Mouse (Mus musculus): ENCODE data around the gene Parn.
"Not testable (repeated sequence)": the region's sequence is repeated elsewhere in the genome, so short reads cannot be mapped to it uniquely, and the experiment has no call there.

The Parn gene

DNA sequence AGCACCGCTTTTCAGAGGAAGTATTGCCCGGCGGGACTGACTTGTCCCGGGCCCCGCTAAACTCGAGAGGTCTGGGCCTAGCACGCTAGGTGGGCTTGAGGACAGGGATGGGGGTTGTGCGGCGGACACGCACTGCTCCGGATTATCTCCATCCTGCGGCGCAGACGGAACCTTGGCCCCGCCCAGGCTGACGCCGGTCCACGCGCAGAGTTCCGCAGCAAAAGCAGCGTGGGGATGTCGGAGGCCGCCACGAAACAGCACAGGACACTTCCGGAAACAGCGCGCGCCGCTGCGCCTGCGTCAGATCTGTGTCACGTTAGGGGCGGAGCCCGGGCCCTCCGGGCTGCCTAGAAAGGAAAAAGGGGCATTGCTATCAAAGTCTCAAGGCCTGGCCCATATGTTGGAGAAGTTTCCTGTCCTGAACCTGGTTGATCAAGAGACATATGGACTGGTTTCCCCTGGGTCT, at the start of gene Parn:
Gene Parn, minus strand, starts transcription at position 293 of the 466 bp plus-strand sequence.
- peak; percentile 94 to 95 for DNase-seq (ENCODE audit: low spot score in 2 of 2)

DNA sequence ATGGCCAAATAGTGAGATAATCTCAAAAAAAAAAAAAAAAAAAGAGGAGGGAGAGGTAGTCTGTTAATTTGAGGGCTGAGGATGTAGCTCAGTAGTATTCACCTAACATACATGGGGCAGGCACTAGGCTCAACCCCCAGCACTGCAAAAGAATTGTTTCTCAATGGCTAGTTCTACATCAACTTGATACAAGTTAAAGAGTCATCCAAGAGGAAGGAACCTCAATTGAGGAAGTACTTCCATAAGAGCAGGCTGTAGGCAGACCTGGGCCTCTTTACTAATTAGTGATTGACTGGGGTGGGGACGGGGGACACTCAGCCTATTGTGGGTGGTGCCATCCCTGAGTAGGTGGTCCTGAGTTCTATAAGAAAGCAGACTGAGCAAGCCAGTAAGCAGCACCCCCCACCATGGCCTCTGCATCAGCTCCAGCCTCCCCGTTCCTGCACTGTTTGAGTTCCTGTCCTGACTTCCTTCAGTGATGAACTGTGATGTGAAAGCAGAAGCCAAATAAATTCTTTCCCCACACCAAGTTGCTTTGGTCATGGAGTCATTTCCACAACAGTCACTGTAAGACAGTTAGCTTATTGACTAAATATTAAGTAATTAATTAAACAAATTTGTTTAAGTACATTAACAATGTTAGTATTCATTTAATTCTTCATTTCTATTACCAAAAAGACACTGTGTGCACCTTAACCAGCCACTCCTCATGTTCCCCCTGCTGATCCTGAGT, 49.0 kb upstream of the Parn start:
- DNase-seq (ENCODE audit: low spot score in 2 of 2), result no peak

GRCm38 (mm10) chr16:13714910-13715309, 46.9 kb upstream of the Parn start:
- DNase-seq (ENCODE audit: low spot score in 2 of 2), result no peak

- DNase-seq (ENCODE audit: low spot score in 2 of 2), result no peak
Observed at GRCm38 (mm10) chr16:13704676-13705075, 36.7 kb upstream of the Parn start.

DNA sequence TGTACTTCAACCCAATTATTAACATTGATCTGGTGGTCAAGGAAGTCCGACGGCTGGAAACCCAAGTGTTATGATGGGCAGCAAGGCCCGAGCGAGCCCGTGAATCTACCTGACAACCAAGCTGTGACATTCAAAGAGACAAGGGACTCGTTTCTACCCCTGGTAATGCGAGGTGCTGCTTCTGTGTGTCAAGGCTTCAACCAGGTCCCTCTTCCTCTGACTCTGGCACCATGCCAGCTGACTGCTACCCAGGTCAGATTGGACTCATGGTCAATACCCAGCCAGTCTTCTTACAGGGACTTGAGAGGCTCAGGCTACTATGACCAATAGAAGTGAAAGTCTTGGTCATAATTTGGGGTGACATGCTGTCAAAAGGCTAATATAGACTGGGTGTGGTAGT, 34.2 kb upstream of the Parn start:
- no peak for DNase-seq (ENCODE audit: low spot score in 2 of 2)

DNA sequence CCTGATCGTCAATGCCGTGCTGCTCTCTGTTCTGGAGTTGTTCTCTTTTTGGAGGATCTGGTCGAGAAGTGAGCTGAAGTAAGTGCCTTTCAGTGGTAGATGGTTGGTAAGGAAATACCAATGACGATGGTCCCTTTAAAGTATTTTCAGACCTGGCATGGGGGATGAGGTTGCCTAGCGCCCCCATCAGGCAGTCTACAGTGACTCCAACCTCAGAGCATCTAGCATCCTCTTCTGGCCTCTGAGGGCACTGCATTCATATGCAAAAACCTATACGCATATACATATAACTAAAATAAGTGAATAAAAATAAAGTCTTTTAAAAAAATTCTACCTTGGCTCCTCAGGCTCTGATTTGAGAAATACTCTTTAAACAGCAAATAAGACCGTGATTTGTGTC, 31.0 kb upstream of the Parn start:
- DNase-seq (ENCODE audit: low spot score in 2 of 2), result no peak

DNA sequence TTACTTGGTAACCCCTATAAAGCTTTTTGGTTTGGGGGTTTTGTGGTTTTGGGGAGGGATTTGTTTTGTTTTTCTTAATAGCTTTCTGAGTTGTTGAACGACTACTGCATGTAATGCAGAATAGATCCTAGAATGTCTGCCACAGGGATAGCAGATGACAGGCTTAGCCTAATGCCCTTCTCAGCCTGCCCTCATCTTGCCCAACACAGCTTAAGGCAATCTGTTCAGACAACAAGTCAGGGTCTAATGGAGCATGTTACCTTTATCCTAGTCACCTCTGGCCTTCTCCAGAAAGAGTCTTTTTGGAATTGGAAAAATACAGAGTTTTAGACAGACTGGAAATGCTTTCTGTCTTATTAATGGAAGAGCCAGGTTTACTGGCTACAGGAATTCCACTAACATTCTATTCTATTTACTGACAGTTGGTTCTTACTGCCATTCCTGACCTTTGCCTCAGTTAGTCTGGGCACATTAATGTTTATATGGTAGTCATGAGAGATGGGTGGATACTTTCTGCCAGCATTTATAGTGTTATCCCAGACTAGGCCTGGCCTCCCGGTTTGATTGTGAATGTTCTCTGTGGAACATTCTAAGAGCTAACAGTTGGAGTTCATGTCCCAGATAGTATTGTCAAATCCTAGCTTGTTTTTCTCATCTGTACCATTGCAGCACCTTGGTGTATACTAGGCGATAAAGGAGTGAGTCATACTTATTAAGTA, 10.8 kb upstream of the Parn start:
- DNase-seq (ENCODE audit: low spot score in 2 of 2), result no peak

DNA sequence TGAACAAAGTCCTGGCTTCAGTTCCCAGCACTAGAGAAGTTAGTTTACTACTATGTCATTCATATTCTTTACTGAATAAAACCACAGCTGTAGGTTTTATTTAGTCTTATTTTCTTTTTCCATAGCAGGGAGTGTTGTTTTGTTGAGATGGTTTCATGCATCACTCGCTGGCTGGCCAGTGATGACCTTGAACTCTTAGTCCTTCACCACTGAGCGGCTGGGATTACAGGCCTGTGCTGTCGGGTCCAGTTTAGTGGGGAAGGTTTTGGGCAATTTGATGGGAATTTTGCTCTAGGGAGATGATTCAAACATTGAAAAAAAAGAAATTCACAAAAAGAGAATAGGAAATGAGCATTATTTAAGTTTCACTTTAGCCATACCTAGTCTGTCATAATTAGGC, 6.5 kb upstream of the Parn start:
- DNase-seq (ENCODE audit: low spot score in 2 of 2), result no peak

DNA sequence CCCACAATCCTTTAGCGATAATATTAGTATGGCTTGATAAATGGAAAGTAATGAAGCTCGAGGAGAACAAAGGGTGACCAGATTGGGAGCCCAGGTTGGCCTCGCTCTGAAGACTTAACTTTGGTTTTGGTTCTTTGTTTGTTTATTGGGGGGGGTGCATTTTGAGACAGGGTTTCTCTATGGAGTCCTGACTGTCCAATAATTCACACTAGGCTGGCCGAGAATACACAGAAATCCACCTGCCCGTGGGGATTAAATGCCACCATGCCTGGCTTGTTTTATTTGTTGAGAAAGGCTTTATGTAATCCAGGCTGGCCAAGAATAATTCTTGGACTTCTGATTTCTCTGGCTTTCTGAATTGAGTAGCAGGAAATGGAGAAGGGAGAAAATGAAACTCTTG, 5.1 kb upstream of the Parn start:
- DNase-seq (ENCODE audit: low spot score in 2 of 2), result no peak

GRCm38 (mm10) chr16:13672386-13672898, 4.5 kb upstream of the Parn start:
- peak in 1 of 2 experiments; percentile 10 for DNase-seq (ENCODE audit: low spot score in 2 of 2)

GRCm38 (mm10) chr16:13671685-13672385, 3.9 kb upstream of the Parn start, which contains the start of the genes Bfar and 3110001I22Rik:
Gene Bfar (plus strand): TSS chr16:13671858.
Gene 3110001I22Rik (plus strand): TSS chr16:13671929.
- DNase-seq (ENCODE audit: low spot score in 2 of 2), result peak; percentile 87 to 88

DNA sequence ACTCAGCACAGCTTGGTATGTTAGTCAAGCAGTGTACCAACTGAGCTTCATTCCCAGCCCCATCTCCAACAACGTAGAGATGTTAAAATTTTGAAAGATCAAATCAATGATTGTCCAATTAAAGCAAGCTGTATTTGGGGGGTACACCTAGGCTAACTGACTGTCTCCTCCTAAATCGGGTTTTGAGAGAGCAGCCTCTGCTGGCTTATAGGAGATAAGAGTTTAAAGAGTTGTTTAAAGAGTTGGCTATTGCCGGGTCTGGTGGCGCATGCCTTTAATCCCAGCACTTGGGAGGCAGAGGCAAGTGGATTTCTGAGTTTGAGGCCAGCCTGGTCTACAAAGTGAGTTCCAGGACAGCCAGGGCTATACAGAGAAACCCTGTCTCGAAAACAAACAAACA, 2.9 kb upstream of the Parn start:
- DNase-seq (ENCODE audit: low spot score in 2 of 2), result not testable (repeated sequence)

- DNase-seq (ENCODE audit: low spot score in 2 of 2), result no peak
Observed at GRCm38 (mm10) chr16:13669282-13669681, 1.3 kb upstream of the Parn start.

- no peak for DNase-seq (ENCODE audit: low spot score in 2 of 2)
Observed at GRCm38 (mm10) chr16:13668402-13669108, 585 bp upstream of the Parn start.

- no peak for DNase-seq (ENCODE audit: low spot score in 2 of 2)
Observed at GRCm38 (mm10) chr16:13660736-13661135, 7.2 kb downstream of the Parn start.

- DNase-seq (ENCODE audit: low spot score in 2 of 2), result no peak
Observed at GRCm38 (mm10) chr16:13658886-13659285, 9.1 kb downstream of the Parn start.

DNA sequence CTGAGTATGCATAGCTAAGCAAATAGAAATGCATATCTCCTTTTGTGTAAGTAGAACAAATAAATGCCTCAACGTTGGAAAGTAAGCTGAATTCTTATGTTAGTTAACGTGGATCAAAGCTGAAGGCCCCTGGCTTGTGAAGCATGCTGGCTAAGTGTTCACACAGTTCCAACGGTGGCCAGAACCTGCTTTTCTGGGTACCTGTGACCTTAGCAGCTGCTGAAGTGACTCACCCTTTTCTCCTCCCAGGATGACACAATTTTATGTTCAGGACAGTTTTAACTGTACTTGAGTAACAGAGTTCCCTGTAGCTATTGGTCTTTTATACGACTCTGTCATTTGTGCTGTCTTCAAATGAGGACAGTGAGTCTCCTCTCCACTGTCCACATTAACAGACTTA, 22.0 kb downstream of the Parn start:
- DNase-seq (ENCODE audit: low spot score in 2 of 2), result no peak

DNA sequence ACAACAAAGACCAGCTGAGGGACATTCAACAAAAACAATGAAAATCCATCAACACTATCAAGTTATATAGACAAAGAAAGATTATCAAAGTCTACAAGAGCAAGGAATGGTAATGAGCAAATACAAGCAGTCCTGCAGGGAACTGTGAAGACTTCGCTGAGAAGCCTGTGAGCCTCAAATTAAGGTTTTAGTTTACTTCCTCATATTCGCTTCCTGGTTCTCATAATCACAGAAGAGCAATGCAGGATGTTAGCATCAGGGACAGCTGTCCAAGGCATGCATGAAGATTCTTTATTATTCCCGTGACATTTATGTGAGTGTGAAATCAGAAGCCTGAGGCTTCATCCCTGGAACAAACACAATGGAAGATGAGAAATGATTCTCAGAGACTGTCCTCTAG, 23.5 kb downstream of the Parn start:
- no peak for DNase-seq (ENCODE audit: low spot score in 2 of 2)

- DNase-seq (ENCODE audit: low spot score in 2 of 2), result no peak
Observed at GRCm38 (mm10) chr16:13640064-13640463, 27.9 kb downstream of the Parn start.

- DNase-seq (ENCODE audit: low spot score in 2 of 2), result no peak
Observed at GRCm38 (mm10) chr16:13639508-13639907, 28.5 kb downstream of the Parn start.

GRCm38 (mm10) chr16:13638198-13638597, 29.8 kb downstream of the Parn start:
- not testable (repeated sequence) for DNase-seq (ENCODE audit: low spot score in 2 of 2)

- DNase-seq (ENCODE audit: low spot score in 2 of 2), result no peak
Observed at GRCm38 (mm10) chr16:13628345-13628744, 39.6 kb downstream of the Parn start.

Measured in right cerebral cortex, postnatal 36 days (tissue).